Mouse (Mus musculus) myocyte (in vitro differentiated cells): ENCODE measurements at regions not wholly inside any gene's neighbourhood (a gene's known extent, or its start where the extent isn't known, plus 50 kb on each side); places are given as distances from the start of the nearest gene placed in this dataset.

Experiments used
- CEBPB ChIP-seq: IDR thresholded peaks from 2 replicates; pipeline ENCODE4 v1.6.1; 2011; ENCODE audit warnings: mild to moderate bottlenecking, moderate library complexity; ENCODE audit not compliant: poor library complexity, insufficient read depth, severe bottlenecking
- E2F4 ChIP-seq: IDR thresholded peaks from one replicate; pipeline ENCODE4 v1.6.1; 2011; ENCODE audit warnings: mild to moderate bottlenecking, control low read depth, moderate library complexity; ENCODE audit not compliant: insufficient read depth
- MAX ChIP-seq: IDR thresholded peaks from one replicate; pipeline ENCODE4 v1.6.1; 2011; ENCODE audit warnings: low read depth, mild to moderate bottlenecking, control low read depth
- MYOD1 ChIP-seq, 3 experiments: IDR thresholded peaks; one replicate each; pipeline ENCODE4 v1.6.1; 2011; ENCODE audit warnings: control low read depth in 2 of 3, low read depth in 2 of 3, mild to moderate bottlenecking in 2 of 3, moderate library complexity in 1 of 3; ENCODE audit not compliant: insufficient read length in 2 of 3, control insufficient read depth in 1 of 3
- MYOG ChIP-seq, 3 experiments: IDR thresholded peaks; one replicate each; pipeline ENCODE4 v1.6.1; 2011; ENCODE audit warnings: control low read depth in 2 of 3, low read depth in 2 of 3, mild to moderate bottlenecking in 2 of 3; ENCODE audit not compliant: insufficient read length in 2 of 3, control insufficient read depth in 1 of 3, insufficient read depth in 1 of 3
- POLR2A ChIP-seq: IDR thresholded peaks from one replicate; pipeline ENCODE4 v1.6.1; 2011; ENCODE audit warnings: low read depth, mild to moderate bottlenecking, control low read depth, moderate library complexity; ENCODE audit not compliant: insufficient read length
- POLR2AphosphoS2 ChIP-seq: IDR thresholded peaks from one replicate; pipeline ENCODE4 v1.6.1; 2011; ENCODE audit warnings: low read depth, control low read depth; ENCODE audit not compliant: insufficient read length
- REST ChIP-seq: IDR thresholded peaks from one replicate; pipeline ENCODE4 v1.6.1; 2011; ENCODE audit warnings: mild to moderate bottlenecking, control low read depth, moderate library complexity; ENCODE audit not compliant: insufficient read depth, insufficient read length
- SRF ChIP-seq: IDR thresholded peaks from one replicate; pipeline ENCODE4 v1.6.1; 2011; ENCODE audit warnings: low read depth; ENCODE audit not compliant: control insufficient read depth, insufficient read length
- TCF12 ChIP-seq: IDR thresholded peaks from one replicate; pipeline ENCODE4 v1.6.1; 2011; ENCODE audit warnings: mild to moderate bottlenecking, control low read depth; ENCODE audit not compliant: poor library complexity, insufficient read depth, severe bottlenecking
- TCF3 ChIP-seq: IDR thresholded peaks from one replicate; pipeline ENCODE4 v1.6.1; 2011; ENCODE audit warnings: low read depth, control low read depth; ENCODE audit not compliant: insufficient read length
- USF1 ChIP-seq: IDR thresholded peaks from one replicate; pipeline ENCODE4 v1.6.1; 2011; ENCODE audit warnings: low read depth, mild to moderate bottlenecking, control low read depth, moderate library complexity

DNA sequence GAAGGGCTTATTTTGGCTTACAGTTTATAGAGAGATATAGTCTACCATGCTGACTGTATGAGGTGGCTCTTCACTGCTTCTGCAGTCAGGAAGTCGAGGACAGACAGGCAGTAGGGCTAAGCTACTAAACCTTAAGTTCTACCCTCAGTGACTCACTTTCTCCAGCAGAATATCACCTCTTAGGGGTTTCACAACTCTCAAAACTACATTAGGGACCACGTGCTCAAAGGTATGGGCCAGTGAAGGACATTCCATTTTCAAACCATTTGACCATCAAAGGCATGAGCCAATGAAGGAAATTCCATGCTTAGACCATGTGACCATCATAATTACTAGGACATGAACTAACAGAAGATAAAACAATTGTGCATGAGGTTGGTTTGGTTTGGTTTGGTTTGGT lies 186.6 kb upstream of the Zpld1 start:
- TF ChIP-seq POLR2A (no peak), MAX (no peak), MYOD1 (IDR thresholded peaks at IDR 0.05; ENCODE audit: control insufficient read depth in 1 of 3, insufficient read length in 2 of 3, low read depth in 2 of 3) (no peak), CEBPB (no peak), REST (no peak), TCF12 (no peak), USF1 (no peak), POLR2AphosphoS2 (no peak), MYOG (IDR thresholded peaks at IDR 0.05; ENCODE audit: control insufficient read depth in 1 of 3, insufficient read depth in 1 of 3, insufficient read length in 2 of 3, low read depth in 2 of 3) (no peak), E2F4 (no peak), TCF3 (no peak), SRF (no peak)
